Comparison of ENCODE assay signal across 13 mouse cellular contexts in genomic region chr5:53211241-53211640, GRCm38 (mm10). TPM values are rescaled to one million over a fixed set of nuclear protein-coding genes. Genes with fewer than 3 reads are reported as not detected.
A peak's percentile ranks its signal among the peaks of the same experiment; 100 is the strongest.
DNase-seq lines count a peak whose midpoint lies in the region; ATAC-seq and TF ChIP-seq lines count a peak whose summit lies in the region.
"Had no signal": no experiment of that assay in that cellular context is flagged by ENCODE, and none has a peak within 500 bp of the region (broad histone marks: within the 10 kb centered on the region; RNA-seq: fewer than 3 reads in every experiment).

No protein-coding gene starts in this region.

- H3K36me3 ChIP-seq in forebrain, embryonic 14.5 days (ENCODE audit: control insufficient read depth, insufficient read depth, low read length), result no peaks in the 10 kb centered on the region
- H3K36me3 ChIP-seq in neural tube, embryonic 13.5 days, result no peaks in the 10 kb centered on the region
- no peaks in the 10 kb centered on the region for H3K36me3 ChIP-seq in limb, embryonic 10.5 days
- H3K36me3 ChIP-seq: embryonic facial prominence, embryonic 15.5 days; heart, embryonic 10.5 days; liver, embryonic 15.5 days had no signal

- peak; percentile 70 for DNase-seq in cerebellum, adult 11-12 months
- DNase-seq in cerebellum, postnatal 4 days (ENCODE audit: low spot score in 2 of 2), result no peak
- DNase-seq in layer of hippocampus, adult 2 months (ENCODE audit: low spot score in 2 of 2), result peak in 1 of 2 experiments; percentile 42
- DNase-seq in layer of hippocampus, adult 8-10 months (ENCODE audit: low spot score in 2 of 2), result no peak
- DNase-seq in forebrain, embryonic 14.5 days (ENCODE audit: low spot score), result peak; percentile 44
- DNase-seq in heart, postnatal 25 days (ENCODE audit: low spot score), result no peak
- DNase-seq in limb, embryonic 10.5 days (ENCODE audit: low spot score), result no peak
- DNase-seq: adrenal gland, postnatal 14 days had no signal

- peak overlapping the region; percentile 18; the same call in 1 of the 2 replicates for H3K4me3 ChIP-seq in layer of hippocampus, adult 2 months
- H3K4me3 ChIP-seq in forebrain, embryonic 14.5 days (ENCODE audit: low read depth, low read length), result no peak overlapping the region
- no peak overlapping the region for H3K4me3 ChIP-seq in neural tube, embryonic 13.5 days
- H3K4me3 ChIP-seq in limb, embryonic 10.5 days, result no peak overlapping the region
- H3K4me3 ChIP-seq: embryonic facial prominence, embryonic 15.5 days; heart, embryonic 10.5 days; liver, embryonic 15.5 days had no signal

- peaks cover 12% of the 10 kb centered on the region for H3K4me1 ChIP-seq in forebrain, embryonic 14.5 days (ENCODE audit: control insufficient read depth, insufficient read depth, low read length)
- peaks cover 47% of the 10 kb centered on the region for H3K4me1 ChIP-seq in neural tube, embryonic 13.5 days (replicated peaks)
- peaks cover 22% of the 10 kb centered on the region for H3K4me1 ChIP-seq in limb, embryonic 10.5 days

- H3K27me3 ChIP-seq in forebrain, embryonic 14.5 days (replicated peaks; ENCODE audit: control insufficient read depth, insufficient read depth, low read length), result no peaks in the 10 kb centered on the region
- peaks cover 17% of the 10 kb centered on the region for H3K27me3 ChIP-seq in neural tube, embryonic 13.5 days
- peaks cover 66% of the 10 kb centered on the region for H3K27me3 ChIP-seq in limb, embryonic 10.5 days (ENCODE audit: low read depth, poor library complexity, severe bottlenecking)

- WGBS in forebrain, embryonic 14.5 days, result 51% methylated on average over 6 of the region's 6 CpGs
- WGBS in neural tube, embryonic 13.5 days, result 56% methylated on average over 6 of the region's 6 CpGs
- WGBS in limb, embryonic 10.5 days, result 68% methylated on average over 6 of the region's 6 CpGs

- no peak for TF ChIP-seq CTCF in layer of hippocampus, adult 2 months (conservative IDR thresholded peaks at IDR 0.05)

- peak overlapping the region; percentile 21; the same call in 1 of the 2 replicates for H3K9ac ChIP-seq in forebrain, embryonic 14.5 days (ENCODE audit: low read length)
- H3K9ac ChIP-seq in neural tube, embryonic 13.5 days, result no peak overlapping the region
- H3K9ac ChIP-seq: embryonic facial prominence, embryonic 15.5 days; liver, embryonic 15.5 days had no signal

- no peak for ATAC-seq in forebrain, embryonic 14.5 days
- no peak for ATAC-seq in neural tube, embryonic 13.5 days (ENCODE audit: low read depth)

- no peaks in the 10 kb centered on the region for H3K9me3 ChIP-seq in forebrain, embryonic 14.5 days (replicated peaks; ENCODE audit: control insufficient read depth, low read length)
- no peaks in the 10 kb centered on the region for H3K9me3 ChIP-seq in neural tube, embryonic 13.5 days
- H3K9me3 ChIP-seq in limb, embryonic 10.5 days (replicated peaks), result no peaks in the 10 kb centered on the region
- H3K9me3 ChIP-seq: embryonic facial prominence, embryonic 15.5 days; heart, embryonic 10.5 days; liver, embryonic 15.5 days had no signal

- intact Hi-C loops in heart, postnatal 25 days (cut with DNase I), result no loop called here

- peak overlapping the region; percentile 95 for H3K4me2 ChIP-seq in forebrain, embryonic 14.5 days (ENCODE audit: low read length)
- H3K4me2 ChIP-seq in neural tube, embryonic 13.5 days, result peak overlapping the region; percentile 98
- H3K4me2 ChIP-seq: liver, embryonic 15.5 days had no signal

- no peak overlapping the region for H3K27ac ChIP-seq in layer of hippocampus, adult 2 months
- H3K27ac ChIP-seq in forebrain, embryonic 14.5 days (ENCODE audit: low read depth, low read length), result no peak overlapping the region
- no peak overlapping the region for H3K27ac ChIP-seq in neural tube, embryonic 13.5 days (replicated peaks)
- H3K27ac ChIP-seq in limb, embryonic 10.5 days, result no peak overlapping the region
- H3K27ac ChIP-seq: embryonic facial prominence, embryonic 15.5 days; heart, embryonic 10.5 days; liver, embryonic 15.5 days; macrophage had no signal

RNA-seq across cellular contexts. Expression of gene Sel1l3, which starts 2.5 kb away (rescaled TPM):
- total RNA-seq in layer of hippocampus, adult 2 months (2021), result 10 to 100 TPM; 38.3 to 40.7 TPM
- total RNA-seq in layer of hippocampus, adult 8-10 months (2022), result 10 to 100 TPM; 40.5 to 49.8 (median 45.6) TPM
- 11.0 and 11.2 TPM in 2 replicates for polyA plus RNA-seq in forebrain, embryonic 14.5 days (2014; fragmentation: Nextera tagmentation; extraction: Ambion mirVana)
- 5.8 and 5.9 TPM in 2 replicates for polyA plus RNA-seq in neural tube, embryonic 13.5 days (2015; fragmentation: Nextera tagmentation; extraction: Ambion mirVana)
- total RNA-seq in heart, postnatal 25 days (2021), result 1 to 10 TPM; 1.7 to 2.0 TPM
- 0.68 and 1.2 TPM in 2 replicates for polyA plus RNA-seq in limb, embryonic 10.5 days (2016; fragmentation: Nextera tagmentation; extraction: Ambion mirVana)

RNA-seq across cellular contexts. Expression of gene Smim20, which starts 55.6 kb away (rescaled TPM):
- 10 to 100 TPM; 41.1 to 43.7 TPM for total RNA-seq in layer of hippocampus, adult 2 months (2021)
- 10 to 100 TPM; 39.2 to 46.5 (median 44.4) TPM for total RNA-seq in layer of hippocampus, adult 8-10 months (2022)
- polyA plus RNA-seq in forebrain, embryonic 14.5 days (2014; fragmentation: Nextera tagmentation; extraction: Ambion mirVana), result 68.1 and 95.4 TPM in 2 replicates
- 81.1 and 85.5 TPM in 2 replicates for polyA plus RNA-seq in neural tube, embryonic 13.5 days (2015; fragmentation: Nextera tagmentation; extraction: Ambion mirVana)
- total RNA-seq in heart, postnatal 25 days (2021), result 100 to 1,000 TPM in 1 of 2 experiments, 10 to 100 TPM in 1; 97.7 to 102 TPM
- polyA plus RNA-seq in limb, embryonic 10.5 days (2016; fragmentation: Nextera tagmentation; extraction: Ambion mirVana), result 59.0 and 62.6 TPM in 2 replicates

Comparison
In these comparisons a context has a peak if more than half of its experiments do, and no peak if none do; other contexts are left out.
1. DNase-seq: peak in cerebellum, adult 11-12 months (single experiment) and forebrain, embryonic 14.5 days (single experiment); none in cerebellum, postnatal 4 days (0 of 2), layer of hippocampus, adult 8-10 months (0 of 2), heart, postnatal 25 days (single experiment) and limb, embryonic 10.5 days (single experiment).
2. RNA of gene Sel1l3, which starts 2.5 kb away (total RNA-seq): 40.5 to 49.8 TPM in layer of hippocampus, adult 8-10 months and 38.3 to 40.7 TPM in layer of hippocampus, adult 2 months; 1.7 to 2.0 TPM in heart, postnatal 25 days; every median in the first group is over 10 times any median in the second.